Mouse (Mus musculus) kidney, postnatal 10 days (tissue): ENCODE measurements around the gene Cyb5r2.

Experiments used
- DNase-seq: peaks from one replicate; pipeline ENCODE4 v3.0.0; 2021; ENCODE audit warnings: mixed read lengths

Cyb5r2 gene

DNA sequence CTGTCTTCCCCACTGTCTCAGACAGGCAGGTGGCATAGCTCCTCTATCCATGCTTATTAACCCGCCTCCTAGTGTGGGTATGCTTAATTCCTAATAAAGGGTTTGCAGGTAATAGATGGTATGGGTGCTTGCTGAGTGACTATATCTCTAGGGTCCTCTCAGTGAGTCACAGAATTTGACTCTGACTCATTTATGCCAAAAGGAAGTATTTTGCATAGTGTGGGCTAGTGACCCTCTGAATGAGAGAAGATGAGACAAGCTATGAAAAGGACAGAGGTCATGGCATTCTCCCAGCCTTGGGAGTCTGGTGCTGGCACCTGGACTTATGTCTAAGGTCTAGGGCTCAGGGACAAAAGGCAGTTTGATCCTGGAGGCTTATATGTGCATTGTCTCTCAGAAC is 37.1 kb downstream of the Cyb5r2 start:
- no peak for DNase-seq

DNA sequence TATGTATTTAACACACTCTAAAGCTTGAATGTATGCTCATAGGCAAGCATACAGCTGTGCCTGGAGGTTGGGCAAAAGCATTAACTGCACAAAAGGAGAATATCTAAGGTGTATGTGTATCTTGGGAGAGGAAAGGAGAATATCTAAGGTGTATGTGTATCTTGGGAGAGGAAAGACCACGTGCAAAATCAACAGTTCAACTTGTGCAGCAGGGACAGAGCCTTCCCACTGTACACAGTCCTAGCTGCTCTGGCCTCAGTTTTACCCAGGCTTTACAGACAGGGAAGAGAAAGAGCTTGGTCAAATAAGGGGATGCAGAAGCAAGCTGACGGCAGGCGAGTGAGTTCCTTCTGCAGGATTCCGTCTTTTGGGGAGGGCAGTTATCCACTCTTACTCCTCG is 43.8 kb downstream of the Cyb5r2 start:
- DNase-seq = no peak

DNA sequence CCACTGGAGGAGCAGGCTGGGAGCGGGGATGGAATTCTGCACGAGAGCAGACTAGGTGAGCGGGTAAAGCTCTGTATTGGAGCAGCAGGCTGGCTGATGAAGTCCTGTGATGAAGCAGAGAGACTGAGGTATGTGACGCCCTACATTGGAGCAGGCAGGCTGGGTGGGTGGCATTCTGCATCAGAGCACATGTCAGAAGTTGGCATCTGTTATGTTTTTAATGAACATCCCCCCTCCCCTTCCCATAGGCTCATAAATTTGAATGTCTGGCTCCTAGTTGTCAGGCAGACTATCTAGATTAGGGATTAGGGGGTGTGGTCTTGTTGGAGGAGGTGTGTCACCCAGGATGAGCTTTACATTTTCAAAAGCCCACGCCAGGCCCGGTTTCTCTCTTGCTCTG is 45.1 kb downstream of the Cyb5r2 start:
- DNase-seq = no peak

DNA sequence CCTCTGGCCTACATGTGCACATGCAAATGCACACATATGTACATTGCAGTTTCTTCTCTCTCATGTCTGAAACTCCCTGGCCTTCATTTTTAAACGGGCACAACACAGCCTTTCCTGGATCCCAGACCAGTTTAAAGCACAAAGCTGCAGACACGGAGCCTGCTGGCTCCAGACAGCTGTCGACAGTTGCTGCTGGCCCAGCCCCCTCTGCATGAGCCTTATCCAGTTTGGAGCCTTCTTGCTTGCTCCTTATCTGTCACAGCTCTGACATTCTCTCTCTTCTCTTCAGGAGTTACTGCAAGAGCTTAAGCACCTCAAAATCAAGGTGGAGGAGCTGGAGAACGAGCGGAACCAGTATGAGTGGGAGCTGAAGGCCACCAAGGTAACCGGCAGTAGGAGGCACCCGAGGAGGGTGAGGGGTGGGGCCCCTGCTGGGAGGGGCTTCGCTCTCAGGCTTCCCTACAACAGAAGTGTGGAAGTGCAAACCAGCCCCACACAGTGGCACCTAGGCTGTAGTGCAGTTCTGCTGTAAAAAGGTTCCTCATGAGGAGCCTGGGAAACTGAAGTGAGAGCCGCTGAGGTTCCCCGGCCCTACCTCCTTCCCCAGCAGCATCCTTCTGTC is 49.2 kb downstream of the Cyb5r2 start:
- DNase-seq = peak; percentile 87

DNA sequence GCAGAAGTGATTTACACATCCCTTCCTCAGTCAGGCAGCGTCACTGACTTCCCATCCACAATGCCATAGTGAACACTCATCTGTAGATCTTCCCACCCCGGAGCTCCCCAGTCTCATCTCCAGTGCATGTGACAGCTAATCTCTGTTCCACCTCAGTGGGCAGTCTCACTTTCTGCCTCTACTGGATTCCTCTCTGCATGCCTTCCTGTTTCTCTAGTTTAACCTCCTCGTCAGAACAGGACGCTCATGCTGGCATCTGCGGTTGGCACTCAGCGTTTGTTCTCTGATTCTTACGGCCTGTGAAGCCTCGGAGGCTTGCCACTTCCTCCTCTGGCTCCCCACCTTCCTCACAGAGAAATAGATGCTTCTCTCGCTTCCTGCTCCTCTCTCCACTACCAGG is 50.2 kb downstream of the Cyb5r2 start:
- no peak for DNase-seq

DNA sequence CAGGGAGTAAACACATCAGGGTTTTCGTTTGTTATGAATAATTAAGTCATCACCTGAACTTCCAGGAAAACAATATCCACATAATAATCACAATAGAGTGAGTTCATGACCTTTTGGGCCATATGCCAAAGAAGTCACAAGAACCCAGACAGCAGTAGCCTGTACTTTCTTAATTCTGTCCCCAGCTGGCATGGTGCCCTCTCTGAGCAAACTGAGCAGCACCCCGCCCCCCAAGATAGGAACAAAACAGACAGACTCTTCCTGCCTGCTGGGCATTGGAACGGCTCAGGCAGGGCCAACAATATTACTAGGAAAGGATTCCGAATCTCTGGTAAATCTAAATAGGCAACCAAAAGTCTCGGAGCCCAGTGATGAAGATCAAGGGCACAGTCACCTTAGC is 51.9 kb downstream of the Cyb5r2 start:
- DNase-seq = peak; percentile 50

DNA sequence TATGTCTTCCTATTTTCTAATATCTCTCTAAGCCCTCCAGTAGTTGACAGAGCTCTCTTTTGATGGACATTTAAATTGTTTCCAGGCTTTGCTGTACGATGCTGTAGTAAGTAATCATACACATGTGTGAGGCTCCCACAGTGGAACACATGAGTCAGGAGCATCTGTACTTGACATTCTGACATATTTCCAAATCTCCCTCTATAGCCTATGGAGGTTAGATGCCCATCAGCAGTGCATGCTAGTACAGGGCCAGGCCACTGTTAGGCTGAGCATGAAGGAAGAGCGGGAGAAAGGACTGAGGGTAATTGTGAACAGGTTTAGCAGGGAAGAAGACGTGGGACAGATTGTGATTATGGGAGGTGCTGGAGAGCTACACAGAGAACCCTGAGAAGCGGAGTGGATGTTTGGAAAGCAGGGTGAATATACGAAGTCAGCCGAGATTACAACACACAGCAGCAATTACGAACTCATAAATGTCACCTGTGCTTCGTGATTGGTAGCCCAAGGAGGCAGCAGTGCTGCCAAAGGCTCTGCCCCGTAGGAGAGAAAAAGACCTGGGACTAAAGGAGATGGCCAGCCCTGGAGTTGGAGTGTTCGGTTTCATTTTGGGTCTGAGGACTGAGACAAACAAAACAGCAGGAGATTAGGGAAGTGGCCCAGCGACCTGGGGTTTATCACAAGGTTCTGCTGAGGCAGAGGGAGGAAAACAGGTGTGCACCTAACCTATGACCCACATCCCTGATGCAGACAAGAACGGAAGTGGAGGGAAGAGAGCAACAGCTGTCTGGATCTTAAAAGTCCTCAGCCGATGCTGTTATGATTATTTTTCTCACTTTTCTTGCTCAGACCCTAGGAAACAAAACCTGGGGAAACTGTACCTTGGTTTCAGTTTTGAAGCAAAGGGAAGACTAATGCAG is 55.1 kb downstream of the Cyb5r2 start:
- DNase-seq = no peak

DNA sequence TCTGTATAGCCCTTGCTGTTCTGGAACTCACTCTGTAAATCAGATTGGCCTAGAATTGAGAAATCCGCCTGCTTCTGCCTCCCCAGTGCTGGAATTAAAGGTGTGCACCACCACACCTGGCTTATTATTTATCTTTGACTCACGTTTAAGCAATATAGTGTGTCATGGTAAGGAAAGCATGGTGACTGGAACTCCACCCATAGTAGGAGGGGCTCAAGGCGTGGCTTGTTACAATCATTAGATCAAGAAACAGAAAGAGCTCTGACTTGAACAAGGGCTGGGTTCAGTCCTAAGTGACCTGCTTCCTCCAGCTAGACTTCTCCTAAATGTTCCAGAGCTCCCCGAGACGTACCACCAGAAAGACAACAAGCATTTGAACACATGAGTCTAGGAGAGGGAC is 57.2 kb downstream of the Cyb5r2 start:
- DNase-seq = no peak

DNA sequence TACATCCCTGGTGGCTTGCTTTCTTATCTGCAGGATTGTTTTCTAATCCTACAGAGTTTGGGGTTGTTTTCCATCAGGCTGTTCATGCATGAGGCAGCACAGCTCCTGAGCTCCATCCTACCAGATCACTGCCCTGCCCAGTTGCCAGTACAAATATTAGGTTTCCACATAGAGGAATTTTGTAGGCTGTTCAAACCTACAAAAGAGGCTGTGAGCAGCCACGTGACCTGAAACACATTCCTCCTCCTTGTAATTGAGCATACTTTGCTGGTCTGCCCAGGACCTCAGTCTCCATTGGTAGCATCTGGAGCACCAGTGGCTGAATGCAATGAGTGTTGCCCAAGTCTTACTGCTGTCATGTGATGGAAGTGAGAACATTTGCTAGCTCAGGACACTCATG is 57.9 kb downstream of the Cyb5r2 start:
- DNase-seq = no peak
